Mouse (Mus musculus) CH12.LX (cell line): Measurements from ENCODE around the gene Zhx3. TPM values are rescaled to one million over a fixed set of nuclear protein-coding genes. Genes with fewer than 3 reads are reported as not detected.

Experiments
- DNase-seq: peaks from one replicate; pipeline ENCODE4 v3.0.0-alpha.2; 2013; ENCODE audit errors: extremely low read depth
- H3K27ac ChIP-seq: 2 replicates; pipeline ENCODE4 v1.5.1; 2012; ENCODE audit warnings: low read depth, mild to moderate bottlenecking, control low read depth, moderate library complexity; ENCODE audit not compliant: insufficient read depth
- H3K27me3 ChIP-seq: replicated peaks from 2 replicates; pipeline ENCODE3; 2012; ENCODE audit warnings: inconsistent platforms
- H3K36me3 ChIP-seq, 2 experiments: replicated peaks in 1 of 2; 2 replicates each; pipeline versions ENCODE3 to v1.6.1; 2012; ENCODE audit warnings: inconsistent platforms in 1 of 2, low read length in 1 of 2, mild to moderate bottlenecking in 1 of 2, mixed read lengths in 1 of 2, moderate library complexity in 1 of 2; ENCODE audit not compliant: control insufficient read depth in 1 of 2, insufficient read depth in 1 of 2
- H3K4me1 ChIP-seq, 2 experiments: 2 replicates each; pipeline ENCODE4 v1.6.1; 2012; ENCODE audit warnings: inconsistent platforms in 1 of 2, moderate library complexity in 1 of 2; ENCODE audit not compliant: insufficient read depth in 2 of 2, control insufficient read depth in 1 of 2
- H3K4me2 ChIP-seq: 2 replicates; pipeline ENCODE4 v1.6.1; 2012; ENCODE audit warnings: low read depth, mild to moderate bottlenecking, control low read depth; ENCODE audit not compliant: poor library complexity, insufficient read depth, severe bottlenecking
- H3K4me3 ChIP-seq, 3 experiments: fragments of 150-350 bp in 1 of 3; sonication (generic) in 1 of 3; replicated peaks in 1 of 3; 2 replicates each; pipeline versions ENCODE3 to v1.5.1; 2011 to 2012; ENCODE audit warnings: low read depth in 2 of 3, low read length in 2 of 3, mild to moderate bottlenecking in 2 of 3, moderate library complexity in 2 of 3, control low read depth in 1 of 3, improper control_type of control experiment in 1 of 3, inconsistent platforms in 1 of 3, mixed read lengths in 1 of 3; ENCODE audit not compliant: poor library complexity in 1 of 3
- H3K79me2 ChIP-seq: replicated peaks from 2 replicates; pipeline ENCODE4 v1.6.1; 2012; ENCODE audit warnings: mild to moderate bottlenecking, moderate library complexity; ENCODE audit not compliant: control insufficient read depth, poor library complexity, insufficient read depth, severe bottlenecking; ENCODE audit errors: extremely low read depth
- H3K9ac ChIP-seq: 2 replicates; pipeline ENCODE4 v1.6.1; 2012; ENCODE audit warnings: low read depth, mild to moderate bottlenecking, control low read depth, moderate library complexity; ENCODE audit not compliant: insufficient read depth
- H3K9me3 ChIP-seq: replicated peaks from 2 replicates; pipeline ENCODE3; 2012; ENCODE audit warnings: low read length, inconsistent platforms, mixed read lengths
- CHD1 ChIP-seq: IDR thresholded peaks from 2 replicates; pipeline ENCODE4 v1.6.1; 2012; ENCODE audit warnings: low read depth, low read length, improper control_type of control experiment, inconsistent platforms
- CHD2 ChIP-seq: IDR thresholded peaks from 2 replicates; pipeline ENCODE4 v1.6.1; 2011; ENCODE audit warnings: low read length, improper control_type of control experiment
- CTCF ChIP-seq, 2 experiments: IDR thresholded peaks in 1 of 2; conservative IDR thresholded peaks in 1 of 2; 2 replicates each; pipeline ENCODE4 v1.5.1; 2011 to 2012; ENCODE audit warnings: low read depth in 2 of 2, low read length in 2 of 2, improper control_type of control experiment in 1 of 2, inconsistent platforms in 1 of 2, mild to moderate bottlenecking in 1 of 2, moderate library complexity in 1 of 2
- ETS1 ChIP-seq: conservative IDR thresholded peaks from 2 replicates; pipeline ENCODE4 v1.6.1; 2012; ENCODE audit warnings: low read depth, mild to moderate bottlenecking, inconsistent platforms, low read length, improper control_type of control experiment, moderate library complexity
- JUN ChIP-seq: IDR thresholded peaks from 2 replicates; pipeline ENCODE4 v1.6.1; 2011; ENCODE audit warnings: low read depth, mild to moderate bottlenecking, low read length, improper control_type of control experiment, moderate library complexity; ENCODE audit not compliant: insufficient read depth
- MAX ChIP-seq: IDR thresholded peaks from 2 replicates; pipeline ENCODE4 v1.6.1; 2011; ENCODE audit warnings: low read length, improper control_type of control experiment
- MAZ ChIP-seq: IDR thresholded peaks from 2 replicates; pipeline ENCODE4 v1.6.1; 2012; ENCODE audit warnings: low read depth, mild to moderate bottlenecking, inconsistent platforms, low read length, improper control_type of control experiment, moderate library complexity
- MEF2A ChIP-seq: IDR thresholded peaks from 2 replicates; pipeline ENCODE4 v1.6.1; 2014; ENCODE audit warnings: low read depth, mild to moderate bottlenecking, inconsistent platforms, low read length, improper control_type of control experiment, borderline replicate concordance
- MXI1 ChIP-seq: IDR thresholded peaks from 2 replicates; pipeline ENCODE4 v1.6.1; 2011; ENCODE audit warnings: mild to moderate bottlenecking, low read depth, low read length, improper control_type of control experiment
- NRF1 ChIP-seq: IDR thresholded peaks from 2 replicates; pipeline ENCODE4 v1.6.1; 2014; ENCODE audit warnings: low read depth, mild to moderate bottlenecking, inconsistent platforms, low read length, improper control_type of control experiment, moderate library complexity
- POLR2AphosphoS2 ChIP-seq: IDR thresholded peaks from 2 replicates; pipeline ENCODE4 v1.6.1; 2011; ENCODE audit warnings: low read depth, low read length, improper control_type of control experiment
- SIN3A ChIP-seq: IDR thresholded peaks from 2 replicates; pipeline ENCODE4 v1.6.1; 2012; ENCODE audit warnings: low read length, improper control_type of control experiment, inconsistent platforms
- TBP ChIP-seq: conservative IDR thresholded peaks from 2 replicates; pipeline ENCODE4 v1.6.1; 2011; ENCODE audit warnings: low read depth, low read length, improper control_type of control experiment
- TCF12 ChIP-seq: IDR thresholded peaks from 2 replicates; pipeline ENCODE4 v1.6.1; 2014; ENCODE audit warnings: low read depth, mild to moderate bottlenecking, inconsistent platforms, low read length, improper control_type of control experiment
- USF2 ChIP-seq: conservative IDR thresholded peaks from 2 replicates; pipeline ENCODE4 v1.6.1; 2011; ENCODE audit warnings: low read depth, low read length, improper control_type of control experiment
- ZC3H11A ChIP-seq: IDR thresholded peaks from 2 replicates; pipeline ENCODE4 v1.6.1; 2012; ENCODE audit warnings: low read depth, mild to moderate bottlenecking, inconsistent platforms, low read length, improper control_type of control experiment
- ZKSCAN1 ChIP-seq: IDR thresholded peaks from 2 replicates; pipeline ENCODE4 v1.6.1; 2012; ENCODE audit warnings: low read depth, inconsistent platforms, low read length, improper control_type of control experiment, borderline replicate concordance
- ZNF384 ChIP-seq: IDR thresholded peaks from 2 replicates; pipeline ENCODE4 v1.6.1; 2012; ENCODE audit warnings: low read depth, low read length, improper control_type of control experiment, inconsistent platforms
- dilution Hi-C: fragments of 300-500 bp; cut with MboI; formaldehyde crosslinking; loops from 2 replicates; pipeline ENCODE4 v1.14.3; 2020; ENCODE audit warnings: low sequenced_read_pairs; ENCODE audit not compliant: extremely low pct_unique_long_range_greater_than_20kb, extremely low pct_ligation_motif_present
- in situ Hi-C: fragments of 300-500 bp; cut with MboI; formaldehyde crosslinking; loops from 3 replicates; pipeline ENCODE4 v1.14.3; 2019; ENCODE audit warnings: low sequenced_read_pairs, low pct_ligation_motif_present, low pct_unique_long_range_greater_than_20kb, mixed read lengths
- polyA plus RNA-seq: library from polyadenylated mRNA; unstranded; fragments of >175 nt; gene quantifications from 2 replicates; pipeline ENCODE4 v1.2.1, GENCODE M21; 2012; ENCODE audit warnings: low read depth; ENCODE audit not compliant: insufficient read length
- total RNA-seq, 2 experiments: library from RNA; depleted of rRNA; stranded (reverse); fragments of 300-350 nt in 1 of 2; fragments of >200 nt in 1 of 2; gene quantifications; 2 replicates each; pipeline ENCODE4 v1.2.3; 2012 to 2014

The Zhx3 gene
- total and polyA plus RNA-seq, 3 experiments, result 1.3 to 4.2 (median 2.6) TPM

DNA sequence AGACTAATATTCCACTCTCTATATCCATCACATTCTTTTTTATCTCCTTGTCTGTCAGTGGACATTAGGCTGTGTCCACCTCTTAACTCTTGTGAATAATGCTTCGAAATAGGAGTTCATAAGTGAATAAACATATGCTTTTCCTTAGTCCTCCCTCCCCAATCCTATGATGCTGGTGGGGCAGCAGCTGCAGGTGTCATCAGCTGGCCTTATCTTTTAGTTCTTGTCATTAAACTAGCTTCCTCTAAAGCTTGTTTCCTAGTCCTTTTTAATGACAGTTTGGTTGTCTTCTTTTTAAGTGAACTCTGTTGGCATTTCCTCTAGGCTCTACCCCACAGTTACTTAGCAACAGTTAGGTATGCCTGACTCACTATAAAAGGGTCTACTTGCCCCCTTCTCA, 83.8 kb downstream of the Zhx3 start:
- Histone ChIP-seq H3K79me2 (no peaks in the 10 kb centered on the region), H3K27ac (no peak overlapping the region), H3K4me1 (no peaks in the 10 kb centered on the region), H3K36me3 (no peaks in the 10 kb centered on the region), H3K9ac (no peak overlapping the region), H3K27me3 (no peaks in the 10 kb centered on the region), H3K4me3 (no peak overlapping the region), H3K4me2 (no peak overlapping the region), H3K9me3 (no peaks in the 10 kb centered on the region)
- in situ Hi-C loops (no loop called here), dilution Hi-C loops (no loop called here)
- no peak for DNase-seq
- TF ChIP-seq CTCF (conservative IDR thresholded peaks at IDR 0.05 in 1 of 2, IDR thresholded peaks at IDR 0.05 in 1 of 2; ENCODE audit: low read depth in 2 of 2, low read length in 2 of 2) (no peak), MEF2A (no peak), MAX (no peak), ZKSCAN1 (no peak), TBP (no peak), NRF1 (no peak), MAZ (no peak), CHD2 (no peak), ZNF384 (no peak), ZC3H11A (no peak), SIN3A (no peak), MXI1 (no peak), CHD1 (no peak), ETS1 (no peak), POLR2AphosphoS2 (no peak), USF2 (no peak)

DNA sequence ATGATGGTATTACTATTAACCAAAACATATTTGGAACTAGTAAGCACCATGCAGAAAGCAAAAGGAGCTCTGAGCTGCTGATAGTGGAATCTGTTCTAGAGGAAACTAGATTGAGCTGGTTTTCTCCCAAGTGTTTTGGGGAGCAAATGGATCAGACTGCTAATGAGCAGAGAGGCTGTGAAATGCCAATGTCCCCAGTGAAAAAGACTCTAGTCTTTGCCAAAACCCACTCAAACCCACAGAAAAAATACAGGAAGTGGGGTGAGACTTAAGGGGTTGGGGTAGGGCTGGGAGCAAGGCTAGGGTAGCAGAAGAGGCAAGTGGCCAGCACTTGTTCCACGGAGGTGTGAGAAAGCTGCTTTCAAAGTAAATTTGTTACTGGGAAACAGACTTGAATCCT, 86.5 kb downstream of the Zhx3 start:
- Histone ChIP-seq H3K79me2 (no peaks in the 10 kb centered on the region), H3K27me3 (no peaks in the 10 kb centered on the region), H3K4me3 (no peak overlapping the region), H3K4me1 (no peaks in the 10 kb centered on the region), H3K27ac (no peak overlapping the region), H3K9ac (no peak overlapping the region), H3K9me3 (no peaks in the 10 kb centered on the region), H3K36me3 (peaks cover 0 to 7% of the 10 kb centered on the region in 2 experiments), H3K4me2 (no peak overlapping the region)
- DNase-seq, result no peak
- in situ Hi-C loops (no loop called here), dilution Hi-C loops (no loop called here)
- TF ChIP-seq TBP (no peak), USF2 (no peak), TCF12 (no peak), MXI1 (no peak), CHD2 (no peak), MAX (no peak), ZNF384 (no peak), POLR2AphosphoS2 (no peak), JUN (no peak), ZC3H11A (no peak)
